Mouse (Mus musculus): ENCODE data around the gene Tm7sf2.

Gene Tm7sf2

DNA sequence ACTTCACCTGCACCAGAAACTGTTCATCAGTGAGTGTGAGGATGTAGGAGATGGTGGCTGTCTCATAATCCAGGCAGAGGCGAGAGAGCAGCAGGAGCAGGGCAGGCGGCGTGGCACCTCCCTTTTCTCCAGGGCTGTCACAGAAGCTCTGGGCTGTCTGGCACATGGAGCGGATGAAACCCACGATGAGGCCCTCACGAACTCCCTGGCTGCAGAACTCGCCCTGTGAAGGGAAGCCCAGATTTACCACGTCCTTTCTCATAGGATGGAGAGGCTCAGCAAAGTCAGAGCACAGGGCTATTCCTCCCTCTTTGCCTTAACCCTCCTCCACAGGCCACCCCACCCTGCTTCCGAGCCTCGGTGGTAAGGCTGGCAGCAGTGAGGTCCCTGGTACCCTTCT is 1.7 kb upstream of the Tm7sf2 start:
- no peak for DNase-seq (ENCODE audit: low spot score in 2 of 2)

DNA sequence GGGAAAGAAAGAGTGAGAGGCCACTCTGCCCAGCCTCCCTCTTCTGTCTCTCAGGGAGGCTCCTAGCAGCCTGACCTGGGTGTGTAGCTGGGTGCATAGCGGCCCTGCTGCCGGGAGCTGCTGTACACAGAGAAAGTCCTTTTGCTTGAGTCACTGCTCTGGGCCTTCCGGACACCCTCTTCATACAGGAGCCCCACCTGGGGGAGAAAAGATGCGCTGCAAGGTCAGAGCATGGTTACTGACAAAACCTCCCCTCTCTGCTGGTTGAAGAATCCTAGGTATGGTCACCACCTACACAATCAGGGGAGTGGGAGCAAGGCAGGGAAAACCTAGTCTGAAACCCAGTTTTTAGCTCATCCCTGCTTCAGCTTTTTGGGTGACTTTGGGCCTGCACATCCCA is 778 bp upstream of the Tm7sf2 start:
- peak in 1 of 2 experiments; percentile 47 for DNase-seq (ENCODE audit: low spot score in 2 of 2)

DNA sequence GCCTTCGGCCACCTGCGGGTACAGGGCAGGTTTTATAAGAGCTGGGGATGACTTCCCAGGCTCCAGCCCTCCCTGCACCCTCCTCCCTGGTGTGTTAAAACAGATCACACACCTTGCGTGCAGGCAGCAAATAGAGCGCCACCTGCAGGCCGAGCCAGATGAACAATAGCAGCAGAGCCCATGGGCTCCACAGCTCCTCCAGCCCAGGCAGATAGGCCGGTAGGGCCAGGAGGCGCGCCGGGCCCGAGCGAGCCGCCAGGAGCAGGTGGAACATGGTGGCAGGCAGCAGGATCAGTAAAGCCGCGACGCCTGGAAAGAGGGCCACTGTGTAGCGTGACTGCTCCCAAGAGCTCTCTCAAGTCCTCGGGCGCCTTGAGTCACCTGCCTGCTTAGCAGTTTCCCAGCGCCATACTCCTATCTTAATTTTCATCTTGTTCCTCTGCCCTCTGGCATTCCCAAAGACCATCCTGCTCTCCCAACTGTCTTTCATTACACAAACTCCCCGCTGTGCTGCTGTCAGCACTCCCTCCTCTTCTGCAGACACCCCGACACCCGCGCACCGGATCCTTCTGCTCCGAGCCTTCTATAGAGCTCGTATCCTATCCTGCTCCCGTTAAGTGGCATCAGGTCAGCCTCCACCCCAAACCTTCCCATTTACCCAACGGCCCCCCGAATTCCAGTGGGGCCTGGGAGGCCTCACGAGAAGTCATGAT is 1.0 kb downstream of the Tm7sf2 start:
- DNase-seq (ENCODE audit: low spot score in 2 of 2): peak; percentile 76 to 89

DNA sequence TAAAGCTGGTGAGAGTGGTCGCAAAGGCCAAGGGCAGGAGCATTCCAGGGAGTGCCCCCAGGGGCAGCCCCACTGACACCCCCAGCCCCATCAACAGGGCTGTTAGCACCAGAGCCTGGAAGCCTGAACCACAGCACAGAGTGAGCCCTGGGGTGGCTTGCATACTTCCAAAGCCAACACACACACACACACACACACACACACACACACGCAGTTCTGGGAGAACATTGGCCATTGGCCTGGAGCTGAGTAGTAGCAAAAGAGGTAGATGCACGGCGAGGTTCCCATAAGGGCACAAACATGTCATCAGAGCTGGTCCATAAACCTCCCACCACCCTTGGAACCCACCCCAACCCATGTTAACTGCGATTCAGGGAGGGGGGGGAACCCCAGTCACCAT is 1.6 kb downstream of the Tm7sf2 start:
- DNase-seq (ENCODE audit: low spot score in 2 of 2): no peak

DNA sequence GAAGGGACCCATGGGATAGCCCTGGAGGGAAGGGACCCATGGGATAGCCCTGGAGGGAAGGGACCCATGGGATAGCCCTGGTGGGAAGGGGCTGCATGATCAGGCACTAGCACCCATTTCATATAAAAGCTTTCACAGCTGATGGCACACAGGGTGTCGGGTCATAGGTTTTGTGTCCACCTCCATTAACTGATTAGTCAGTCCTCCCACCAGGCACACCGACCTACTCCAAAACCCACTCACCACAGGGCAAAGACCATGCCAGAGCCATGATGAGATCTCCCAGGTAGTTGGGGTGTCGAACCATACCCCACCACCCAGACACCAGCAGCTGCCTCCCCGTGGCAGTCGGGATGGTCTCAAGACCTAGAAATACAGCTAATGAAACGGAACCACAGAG is 5.1 kb downstream of the Tm7sf2 start:
- no peak for DNase-seq (ENCODE audit: low spot score in 2 of 2)

DNA sequence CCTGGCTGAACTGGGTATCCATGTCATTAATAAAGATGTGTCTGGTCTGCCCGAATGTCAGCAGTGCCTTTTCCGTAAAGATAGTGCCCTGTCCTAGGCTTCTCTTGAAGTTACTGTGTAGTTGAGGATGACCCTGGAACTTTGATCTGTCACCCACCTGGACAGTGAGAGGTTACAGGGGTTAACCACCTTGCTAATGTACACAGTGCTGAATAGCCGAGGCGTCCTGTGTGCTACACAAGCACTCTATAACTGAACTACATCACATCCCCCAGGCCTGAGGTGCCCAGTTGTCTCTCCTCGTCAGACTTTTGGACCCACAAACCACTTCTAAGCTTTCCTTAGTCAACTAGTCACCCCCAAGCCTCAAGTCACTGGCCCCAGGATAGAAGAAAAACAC is 5.8 kb downstream of the Tm7sf2 start:
- no peak for DNase-seq (ENCODE audit: low spot score in 2 of 2)

DNA sequence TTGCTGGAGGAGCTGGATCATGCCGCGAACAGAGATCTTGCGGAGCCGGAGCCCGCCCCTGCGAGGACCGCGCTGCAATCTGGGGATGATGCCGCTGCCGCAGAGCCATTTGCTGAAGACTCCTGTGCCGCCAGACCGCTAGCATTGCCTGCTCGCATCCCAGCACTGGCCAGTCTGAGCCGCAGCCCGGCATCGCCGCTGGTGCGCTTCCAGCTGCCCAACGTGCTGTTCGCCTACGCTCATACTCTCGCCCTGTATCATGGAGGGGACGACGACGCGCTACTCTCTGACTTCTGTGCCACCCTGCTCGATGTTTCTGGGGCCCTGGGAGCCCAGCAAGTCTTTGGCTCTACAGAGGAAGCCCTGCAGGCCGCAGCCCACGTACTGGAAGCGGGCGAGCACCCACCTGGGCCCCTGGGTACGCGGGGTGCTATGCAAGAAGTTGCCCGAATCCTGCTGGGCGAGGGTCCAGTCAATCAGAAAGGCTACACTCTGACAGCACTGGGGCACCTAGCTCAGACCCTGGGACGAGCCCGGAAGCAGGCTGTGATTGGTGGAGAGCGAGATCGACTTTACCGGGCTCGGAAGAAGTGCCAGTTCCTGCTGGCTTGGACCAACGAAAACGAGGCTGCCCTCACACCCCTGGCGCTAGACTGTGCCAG is 6.4 kb downstream of the Tm7sf2 start:
- DNase-seq (ENCODE audit: low spot score in 2 of 2): peak; percentile 63 to 67

DNA sequence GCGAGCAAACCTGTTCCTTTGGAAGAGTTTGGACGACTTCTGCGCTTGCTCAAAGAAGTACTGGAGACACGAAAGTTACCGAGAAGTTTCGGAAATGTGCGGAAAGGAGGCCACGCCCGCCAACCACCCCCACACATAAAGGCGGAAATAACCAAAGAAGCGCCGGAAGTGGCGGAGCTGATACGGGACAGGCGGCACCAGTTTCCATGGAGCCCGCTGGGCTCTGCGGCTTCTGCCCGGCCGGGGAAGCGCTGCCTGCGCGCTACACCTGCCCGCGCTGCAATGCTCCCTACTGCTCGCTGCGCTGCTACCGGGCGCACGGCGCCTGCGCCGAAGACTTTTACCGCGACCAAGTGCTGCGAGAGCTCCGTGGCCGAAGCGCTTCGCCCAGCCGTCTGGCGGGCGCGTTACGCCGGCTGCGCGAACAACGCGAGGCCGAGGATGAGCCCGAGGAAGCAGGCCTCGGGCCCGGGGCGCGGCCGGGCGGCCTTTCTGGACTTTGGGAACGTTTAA is 7.1 kb downstream of the Tm7sf2 start, which contains the start of gene Znhit2:
Gene Znhit2, plus strand, starts transcription at position 172 of the 513 bp plus-strand sequence.
- DNase-seq (ENCODE audit: low spot score in 2 of 2): peak; percentile 91 to 92

DNA sequence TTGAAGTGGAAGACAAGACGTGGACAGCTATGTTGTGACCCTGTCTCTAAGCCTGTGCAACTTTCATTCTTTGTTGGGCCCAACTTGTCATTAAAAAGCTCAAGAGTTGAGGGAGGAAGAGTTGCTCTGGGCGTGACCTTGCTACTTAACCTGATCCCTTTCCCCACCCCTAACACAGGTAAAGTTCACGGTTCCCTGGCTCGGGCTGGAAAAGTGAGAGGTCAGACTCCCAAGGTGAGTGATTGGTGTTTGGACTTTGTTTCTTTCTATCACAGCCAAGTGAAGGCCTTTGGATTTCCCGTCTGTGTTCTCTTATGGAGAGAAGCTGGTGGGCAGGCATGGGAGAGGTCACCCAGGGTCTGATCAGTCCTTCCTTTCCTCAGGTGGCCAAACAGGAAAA is 9.2 kb downstream of the Tm7sf2 start:
- DNase-seq (ENCODE audit: low spot score in 2 of 2): no peak

DNA sequence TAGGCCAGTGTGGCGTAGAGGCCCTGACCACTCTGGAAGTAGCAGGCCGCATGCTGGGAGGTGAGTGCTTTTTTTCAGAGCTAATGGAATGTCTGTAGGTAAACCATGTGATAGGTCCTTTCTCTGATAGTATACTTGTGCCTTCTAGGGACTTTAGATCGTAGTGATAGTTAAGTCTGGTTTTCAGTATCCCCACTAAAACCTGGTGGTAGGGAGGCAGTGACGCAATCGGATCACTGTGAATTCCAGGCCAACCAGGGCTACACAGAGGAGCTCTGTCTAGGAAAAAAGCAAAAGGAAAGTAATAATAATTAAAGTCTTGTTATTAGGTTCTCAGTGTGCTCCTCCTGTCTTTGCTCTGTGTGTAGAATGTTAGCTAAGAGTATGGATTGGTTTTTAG is 9.7 kb downstream of the Tm7sf2 start:
- no peak for DNase-seq (ENCODE audit: low spot score in 2 of 2)

DNA sequence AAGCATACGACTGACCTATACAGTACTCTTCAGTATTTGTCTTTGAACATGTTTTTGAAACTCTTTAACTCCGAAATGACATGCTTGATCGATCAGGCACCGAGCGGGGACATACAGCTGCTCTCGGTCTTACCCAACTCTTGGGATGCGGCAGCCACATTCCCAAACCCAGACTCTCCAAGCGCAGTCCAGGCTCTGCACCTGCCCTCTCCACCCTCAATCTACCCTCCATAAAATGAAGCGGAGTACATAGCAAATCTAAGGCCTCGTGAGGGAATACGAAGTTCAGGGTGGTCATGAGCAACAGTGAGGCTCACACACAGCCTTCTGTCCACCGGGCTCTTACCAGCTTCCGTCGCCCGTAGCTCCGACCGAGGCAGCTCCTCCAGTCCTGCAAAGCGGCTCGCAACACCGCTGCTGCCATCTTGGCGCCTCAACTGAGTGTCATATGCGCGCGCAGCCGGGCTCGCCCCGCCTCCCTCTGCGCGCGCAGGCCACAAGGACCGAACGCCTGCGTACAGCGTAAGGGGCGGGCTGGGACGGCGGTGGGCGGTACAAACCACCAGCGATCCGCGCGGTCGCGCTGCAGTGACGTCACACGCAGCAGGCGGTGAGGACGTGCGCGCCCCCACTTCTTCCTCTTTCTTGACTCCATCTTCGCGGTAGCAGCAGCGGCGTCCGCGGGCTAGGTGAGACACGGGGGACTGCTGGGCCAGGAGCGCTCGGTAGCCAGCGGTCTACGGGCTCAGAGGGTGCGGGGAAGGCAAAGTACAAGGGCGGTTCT is 10.7 kb downstream of the Tm7sf2 start, which contains the start of the genes Mrpl49 and Fau:
Gene Mrpl49, minus strand, starts transcription at position 473 of the 784 bp plus-strand sequence.
Gene Fau, plus strand, starts transcription at position 532 of the 784 bp plus-strand sequence.
- DNase-seq (ENCODE audit: low spot score in 2 of 2): peak; percentile 98 to 99

DNA sequence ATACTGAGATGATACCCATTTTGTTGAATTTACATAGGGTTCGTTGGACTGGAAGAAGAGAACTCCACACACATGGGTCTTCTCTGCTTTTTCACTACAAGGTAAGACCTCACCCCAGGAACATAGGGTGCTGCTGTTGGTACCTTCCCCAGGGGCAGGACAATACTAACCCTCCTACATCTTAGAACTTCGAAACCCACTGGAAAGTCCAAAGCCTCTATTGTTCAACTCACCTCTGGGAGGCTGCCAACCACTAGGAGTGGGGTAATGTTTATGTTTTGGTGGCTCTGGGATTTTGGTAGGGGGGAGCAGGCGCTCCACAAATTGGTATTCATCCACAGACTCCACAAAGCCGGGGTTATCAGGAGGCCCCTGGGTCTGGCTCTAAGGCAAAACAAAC is 11.5 kb downstream of the Tm7sf2 start:
- DNase-seq (ENCODE audit: low spot score in 2 of 2): no peak

DNA sequence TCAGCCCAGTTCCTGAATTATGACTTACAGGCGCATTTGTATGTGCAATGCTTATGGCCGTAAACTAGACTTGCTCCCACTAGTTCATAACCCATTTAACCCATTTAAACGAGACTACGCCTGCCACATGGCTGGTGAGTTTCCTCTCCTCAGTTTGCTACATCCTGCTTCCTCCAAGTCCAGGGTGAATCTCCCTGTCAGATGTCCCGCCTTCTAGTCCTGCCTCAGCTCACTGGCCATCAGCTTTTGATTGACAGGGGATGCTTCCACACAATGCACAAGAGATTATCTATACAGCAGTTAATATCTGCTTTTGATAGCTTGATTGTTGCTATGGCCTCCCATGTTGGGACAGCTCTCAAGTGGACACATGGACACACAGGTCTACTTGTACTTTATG is 13.9 kb downstream of the Tm7sf2 start:
- DNase-seq (ENCODE audit: low spot score in 2 of 2): no peak

DNA sequence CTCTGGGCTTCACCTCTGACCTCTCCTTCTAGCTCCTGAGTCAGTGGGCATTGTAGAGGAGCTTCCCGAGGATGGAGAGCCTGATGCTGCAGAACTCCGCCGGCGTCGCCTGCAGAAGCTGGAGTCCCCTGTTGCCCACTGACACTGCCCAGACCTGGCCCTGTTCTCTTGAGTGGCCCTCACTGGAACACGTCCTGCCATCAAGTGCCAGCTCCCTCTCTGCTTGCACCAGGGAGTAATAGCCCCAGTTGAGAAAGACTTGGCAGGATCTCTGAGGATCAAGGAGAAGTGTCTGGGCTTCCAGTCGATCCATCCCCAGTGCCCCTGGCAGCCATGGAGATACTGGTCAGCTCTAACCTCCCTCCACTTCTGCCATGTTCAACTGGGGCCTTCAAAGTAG is 15.7 kb downstream of the Tm7sf2 start:
- no peak for DNase-seq (ENCODE audit: low spot score in 2 of 2)

DNA sequence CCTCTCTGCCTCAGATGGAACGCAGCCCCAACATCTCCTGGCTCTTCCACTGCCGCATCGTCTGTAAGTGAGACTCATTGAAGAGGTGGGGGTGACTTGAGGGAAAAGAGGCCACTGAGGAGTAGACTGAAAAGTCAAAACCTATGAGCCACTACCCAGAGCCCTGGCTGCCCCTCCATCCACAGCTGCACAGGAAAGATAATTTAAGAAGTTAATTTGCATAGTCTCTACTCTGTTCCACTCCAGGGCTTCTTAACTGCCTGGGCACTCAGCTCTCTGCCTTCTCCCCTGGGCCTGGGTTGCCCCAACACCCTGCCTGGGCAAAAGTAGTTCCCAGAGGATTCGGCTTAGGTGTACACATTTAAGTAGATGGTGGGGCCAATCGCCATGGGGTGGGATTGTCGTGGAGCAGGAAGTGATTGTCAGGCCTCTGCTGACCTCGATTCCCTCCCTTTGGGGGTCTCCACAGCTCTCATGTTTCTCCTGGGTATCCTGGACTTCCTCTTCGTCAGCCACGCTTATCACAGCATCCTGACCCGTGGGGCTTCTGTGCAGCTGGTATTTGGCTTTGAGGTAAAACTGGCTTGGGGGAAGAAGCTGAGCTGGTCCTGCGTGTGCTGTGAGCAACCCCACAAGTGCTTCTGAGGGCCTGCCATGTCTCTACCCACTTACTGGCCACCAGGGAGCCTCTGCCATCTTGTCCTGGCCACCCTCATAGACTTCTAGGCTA is 19.3 kb downstream of the Tm7sf2 start:
- DNase-seq (ENCODE audit: low spot score in 2 of 2): no peak

DNA sequence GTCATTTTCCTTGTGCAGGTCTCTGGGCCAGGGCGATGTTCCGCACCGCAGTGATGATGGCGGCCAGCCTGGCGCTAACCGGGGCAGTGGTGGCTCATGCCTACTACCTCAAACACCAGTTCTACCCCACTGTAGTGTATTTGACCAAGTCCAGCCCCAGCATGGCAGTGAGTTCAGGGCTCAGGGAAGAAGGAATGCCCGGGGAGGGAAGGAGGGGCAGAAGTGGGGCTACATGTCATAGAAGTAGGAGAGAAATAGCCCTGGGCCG is 20.3 kb downstream of the Tm7sf2 start:
- no peak for DNase-seq (ENCODE audit: low spot score in 2 of 2)

DNA sequence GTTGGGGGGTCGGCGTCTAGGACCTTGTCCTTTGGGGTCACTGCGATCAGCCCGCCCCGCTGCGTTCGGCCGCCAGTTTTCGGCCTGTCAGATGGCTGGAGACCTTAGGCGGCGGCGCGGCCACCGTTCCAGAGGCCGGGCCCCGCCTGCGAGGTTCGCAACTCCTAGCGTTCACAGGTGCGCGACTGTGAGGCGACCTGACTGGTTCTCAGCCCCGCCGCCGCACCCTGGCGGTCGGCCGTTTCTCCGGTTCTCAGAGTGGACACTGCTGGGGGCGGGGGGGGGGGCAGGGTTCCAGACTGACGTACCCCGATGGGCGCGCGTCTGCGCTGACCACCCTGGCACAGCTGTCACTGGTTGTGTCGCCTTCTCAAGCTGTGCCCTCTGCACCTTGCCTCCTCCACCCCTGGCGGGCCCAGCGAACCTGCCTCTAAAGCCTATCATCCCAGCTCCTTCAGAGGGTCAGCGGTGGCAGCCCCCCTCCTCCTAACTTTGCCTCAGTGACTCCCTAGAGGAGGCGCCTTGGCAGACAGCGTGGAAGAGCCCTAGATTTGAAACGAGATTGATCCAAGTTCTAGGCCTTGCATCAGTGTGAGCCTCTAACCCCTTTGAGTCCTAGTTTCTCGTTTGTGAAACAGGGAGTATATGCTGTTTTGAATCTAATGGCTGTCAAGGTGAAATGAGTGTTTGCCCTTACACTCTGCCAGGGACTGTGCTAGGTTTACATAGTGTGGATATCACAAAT is 20.8 kb downstream of the Tm7sf2 start:
- DNase-seq (ENCODE audit: low spot score in 2 of 2): peak in 1 of 2 experiments; percentile 33

DNA sequence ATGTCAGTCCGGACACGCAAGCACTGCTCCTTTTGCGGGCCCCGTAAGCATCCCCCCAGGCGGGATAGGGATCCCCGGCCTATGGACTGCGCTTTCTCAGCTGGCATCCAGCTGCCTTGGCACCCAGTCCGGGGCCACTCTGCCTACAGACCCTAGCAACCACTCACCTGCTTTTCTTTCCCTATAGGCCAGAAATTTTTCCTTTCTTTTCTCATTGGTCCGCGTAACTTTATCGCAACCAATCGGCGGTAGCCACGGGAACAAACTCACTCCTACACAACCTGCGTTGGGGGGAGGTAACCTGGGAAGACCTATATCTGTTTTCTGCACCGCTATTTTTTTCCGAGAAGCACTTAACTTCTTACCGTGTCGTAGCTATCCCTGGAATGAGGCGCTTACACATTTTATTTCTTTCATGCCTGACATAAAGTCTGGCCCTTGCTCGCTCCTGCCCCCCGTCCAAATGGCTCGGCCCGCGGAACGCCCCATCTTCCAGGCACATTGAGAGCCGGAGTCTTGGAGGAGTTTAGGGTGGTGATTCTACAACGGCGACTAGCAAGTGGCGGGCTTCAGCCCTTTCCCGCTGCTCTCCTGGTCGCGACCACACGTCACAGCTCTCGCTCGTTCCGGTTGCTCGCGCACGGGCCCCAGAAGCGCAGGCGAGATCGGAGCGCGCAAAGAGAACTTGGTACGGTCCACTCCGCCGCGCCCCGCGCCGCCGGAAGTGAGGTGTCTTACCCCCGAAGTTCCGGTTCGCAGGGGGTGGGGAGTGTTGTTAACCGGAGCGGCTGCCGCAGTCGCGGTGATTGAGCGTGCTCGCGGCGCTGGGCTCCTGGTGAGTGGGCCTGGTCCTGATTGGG is 21.6 kb downstream of the Tm7sf2 start, which contains the start of gene Syvn1:
Gene Syvn1, plus strand, starts transcription at position 283 of the 860 bp plus-strand sequence.
- peak; percentile 84 to 88 for DNase-seq (ENCODE audit: low spot score in 2 of 2)

DNA sequence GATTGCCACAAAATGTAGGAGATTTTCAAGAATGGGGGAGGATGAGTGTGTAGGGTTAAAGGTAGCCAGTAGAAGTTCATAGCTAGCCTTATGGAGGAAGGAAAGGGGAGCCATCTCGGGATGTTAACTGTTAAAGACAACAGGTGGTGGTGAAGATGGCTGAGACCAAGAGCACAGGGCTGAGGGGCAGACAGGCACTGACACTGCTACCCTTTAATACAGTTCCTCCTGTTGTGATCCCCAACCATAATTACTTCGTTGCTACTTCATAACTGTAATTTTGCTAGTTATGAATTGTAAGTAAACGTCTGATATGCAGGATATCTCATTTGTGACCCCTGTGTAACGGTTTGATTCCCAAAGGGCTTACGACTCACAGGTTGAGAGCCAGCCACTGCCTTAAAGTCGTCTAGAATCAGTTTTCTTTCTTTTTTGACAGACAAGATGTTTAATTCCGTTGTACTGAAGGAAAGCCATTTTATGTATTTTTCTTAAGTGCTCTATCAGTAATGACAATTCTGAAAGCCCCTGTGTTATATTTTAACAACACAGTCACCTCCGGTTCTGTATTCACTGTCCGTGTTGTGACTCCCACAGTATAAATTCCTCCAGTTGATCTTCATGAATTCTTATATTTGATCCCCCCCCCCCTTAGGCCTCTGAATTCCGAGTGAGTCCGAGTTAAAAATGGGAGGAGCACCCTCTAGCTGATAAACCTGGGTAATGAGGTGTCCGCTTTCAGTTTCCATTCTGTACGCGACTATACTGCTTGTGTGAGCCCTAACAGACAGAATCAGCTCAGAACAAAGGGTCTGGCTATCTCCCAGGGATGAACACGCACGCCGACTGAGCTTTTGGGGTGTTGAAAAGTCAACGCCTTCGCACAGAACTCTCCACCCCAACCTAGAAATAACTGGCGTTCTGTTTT is 22.5 kb downstream of the Tm7sf2 start:
- no peak for DNase-seq (ENCODE audit: low spot score in 2 of 2)

Measured in thymus, postnatal 10 days (tissue).